Mouse (Mus musculus) G1E (cell line): ENCODE measurements at regions not wholly inside any gene's neighbourhood (a gene's known extent, or its start where the extent isn't known, plus 50 kb on each side); places are given as distances from the start of the nearest gene placed in this dataset.
A peak's percentile ranks its signal among the peaks of the same experiment; 100 is the strongest.

Source experiments
- CTCF ChIP-seq: IDR thresholded peaks from 2 replicates; pipeline ENCODE4 v1.5.1; 2012; ENCODE audit warnings: low read depth, low read length, inconsistent platforms, mixed read lengths
- GATA1 ChIP-seq: IDR thresholded peaks from 2 replicates; pipeline ENCODE4 v1.6.1; 2012; ENCODE audit warnings: borderline replicate concordance, low read length, inconsistent platforms, mixed read lengths
- GATA2 ChIP-seq: IDR thresholded peaks from 2 replicates; pipeline ENCODE4 v1.6.1; 2012; ENCODE audit warnings: low read depth, low read length, inconsistent platforms, borderline replicate concordance
- TAL1 ChIP-seq: conservative IDR thresholded peaks from 2 replicates; pipeline ENCODE4 v1.6.1; 2012; ENCODE audit warnings: low read depth, low read length, inconsistent platforms, mixed read lengths

- TF ChIP-seq CTCF (0 out of 2 replicates have a peak, but pooled peaks have one; percentile 18), TAL1 (no peak), GATA1 (no peak), GATA2 (no peak)
Measured at GRCm38 (mm10) chr16:79168193-79168592, 77.3 kb upstream of the Tmprss15 start.
